Mouse (Mus musculus) bone marrow, adult 2 months (tissue): ENCODE measurements at regions not wholly inside any gene's neighbourhood (a gene's known extent, or its start where the extent isn't known, plus 50 kb on each side); places are given as distances from the start of the nearest gene placed in this dataset.

Experiments used
- CTCF ChIP-seq: fragments of 200-500 bp; IDR thresholded peaks from 2 replicates; pipeline ENCODE4 v1.5.1; 2011; ENCODE audit warnings: low read length, control low read depth; ENCODE audit not compliant: control insufficient read depth, insufficient read depth
- POLR2A ChIP-seq: fragments of 200-500 bp; IDR thresholded peaks from 2 replicates; pipeline ENCODE4 v1.6.1; 2011; ENCODE audit warnings: low read depth, mild to moderate bottlenecking, control low read depth, low read length, borderline replicate concordance; ENCODE audit not compliant: control insufficient read depth

GRCm38 (mm10) chr15:62500966-62501365, 1344.0 kb downstream of the Gsdmc2 start:
- TF ChIP-seq POLR2A: no peak
- TF ChIP-seq CTCF: no peak
